Mouse (Mus musculus): ENCODE data around the gene Tead3. TPM values are rescaled to one million over a fixed set of nuclear protein-coding genes. Genes with fewer than 3 reads are reported as not detected.

Tead3 gene
- polyA plus RNA-seq, 1 experiment from 2014 or later: 8.7 TPM

- peak overlapping the region; percentile 90 for H3K4me2 ChIP-seq (replicated peaks; ENCODE audit: low read depth)
- H3K9ac ChIP-seq (ENCODE audit: low read length): peak overlapping the region; percentile 92; the same call in 1 of the 2 replicates
- 18% methylated on average over 2 of the region's 2 CpGs for WGBS
- no peak for DNase-seq (ENCODE audit: low spot score)
- peaks cover 15% of the 10 kb centered on the region for H3K36me3 ChIP-seq (ENCODE audit: control insufficient read depth, insufficient read depth, low read length)
- H3K27ac ChIP-seq (replicated peaks): 0 out of 2 replicates have a peak overlapping the region, but pooled peaks have one; percentile 98
- peak overlapping the region; percentile 73; the same call in 1 of the 2 replicates for H3K4me3 ChIP-seq (ENCODE audit: low read depth, low read length)
- ATAC-seq (ENCODE audit: low FRiP score, low TSS enrichment): no peak
- no peaks in the 10 kb centered on the region for H3K27me3 ChIP-seq (ENCODE audit: control insufficient read depth, insufficient read depth, low read length)
- no peaks in the 10 kb centered on the region for H3K9me3 ChIP-seq (ENCODE audit: control insufficient read depth, low read length)
- H3K4me1 ChIP-seq (replicated peaks; ENCODE audit: control insufficient read depth, insufficient read depth): peaks cover 6% of the 10 kb centered on the region; the same call in 1 of the 2 replicates
- TF ChIP-seq EP300 (optimal IDR thresholded peaks at IDR 0.05) (no peak), CTCF (IDR thresholded peaks at IDR 0.05; ENCODE audit: low read depth) (no peak)
These were observed 20.4 kb downstream of the Tead3 start for GRCm38 (mm10) chr17:28330232-28330546.

GRCm38 (mm10) chr17:28329503-28330231 is 20.9 kb downstream of the Tead3 start:
- DNase-seq (ENCODE audit: low spot score) (no peak), ATAC-seq (ENCODE audit: low FRiP score, low TSS enrichment) (no peak)
- Histone ChIP-seq H3K4me2 (replicated peaks; ENCODE audit: low read depth) (peak overlapping the region; percentile 90), H3K27ac (replicated peaks) (peak overlapping the region; percentile 98), H3K4me3 (ENCODE audit: low read depth, low read length) (peak overlapping the region; percentile 73), H3K4me1 (replicated peaks; ENCODE audit: control insufficient read depth, insufficient read depth) (peaks cover 6% of the 10 kb centered on the region; the same call in 1 of the 2 replicates), H3K9ac (ENCODE audit: low read length) (peak overlapping the region; percentile 92), H3K27me3 (ENCODE audit: control insufficient read depth, insufficient read depth, low read length) (no peaks in the 10 kb centered on the region), H3K9me3 (ENCODE audit: control insufficient read depth, low read length) (no peaks in the 10 kb centered on the region), H3K36me3 (ENCODE audit: control insufficient read depth, insufficient read depth, low read length) (peaks cover 10% of the 10 kb centered on the region)
- TF ChIP-seq CTCF (IDR thresholded peaks at IDR 0.05; ENCODE audit: low read depth): no peak
- no peak for TF ChIP-seq EP300 (optimal IDR thresholded peaks at IDR 0.05)
- 0% methylated on average over 4 of the region's 4 CpGs for WGBS

- TF ChIP-seq EP300 (optimal IDR thresholded peaks at IDR 0.05) (no peak), CTCF (IDR thresholded peaks at IDR 0.05; ENCODE audit: low read depth) (no peak)
- DNase-seq (ENCODE audit: low spot score) (peak; percentile 67), ATAC-seq (ENCODE audit: low FRiP score, low TSS enrichment) (peak; percentile 21)
- Histone ChIP-seq H3K4me2 (replicated peaks; ENCODE audit: low read depth) (peak overlapping the region; percentile 90), H3K9me3 (ENCODE audit: control insufficient read depth, low read length) (no peaks in the 10 kb centered on the region), H3K4me3 (ENCODE audit: low read depth, low read length) (peak overlapping the region; percentile 73), H3K9ac (ENCODE audit: low read length) (peak overlapping the region; percentile 92), H3K4me1 (replicated peaks; ENCODE audit: control insufficient read depth, insufficient read depth) (peaks cover 6% of the 10 kb centered on the region; the same call in 1 of the 2 replicates), H3K36me3 (ENCODE audit: control insufficient read depth, insufficient read depth, low read length) (peaks cover 10% of the 10 kb centered on the region), H3K27me3 (ENCODE audit: control insufficient read depth, insufficient read depth, low read length) (no peaks in the 10 kb centered on the region), H3K27ac (replicated peaks) (peak overlapping the region; percentile 98)
- 0% methylated on average over 25 of the region's 25 CpGs for WGBS
These were observed 21.7 kb downstream of the Tead3 start for GRCm38 (mm10) chr17:28328946-28329345.

- ATAC-seq (ENCODE audit: low FRiP score, low TSS enrichment) (peak; percentile 88), DNase-seq (ENCODE audit: low spot score) (peak; percentile 98)
- H3K27ac ChIP-seq (replicated peaks): peak within 1 kb of the TSS; percentile 98
- peak within 1 kb of the TSS; percentile 90 for H3K4me2 ChIP-seq (replicated peaks; ENCODE audit: low read depth)
- peak within 1 kb of the TSS; percentile 73 for H3K4me3 ChIP-seq (ENCODE audit: low read depth, low read length)
- peaks cover 6% of the 10 kb centered on the region; the same call in 1 of the 2 replicates for H3K4me1 ChIP-seq (replicated peaks; ENCODE audit: control insufficient read depth, insufficient read depth)
- TF ChIP-seq EP300 (optimal IDR thresholded peaks at IDR 0.05) (peak; percentile 99), CTCF (IDR thresholded peaks at IDR 0.05; ENCODE audit: low read depth) (peak; percentile 93)
- peaks cover 10% of the 10 kb centered on the region for H3K36me3 ChIP-seq (ENCODE audit: control insufficient read depth, insufficient read depth, low read length)
- H3K9me3 ChIP-seq (ENCODE audit: control insufficient read depth, low read length): no peaks in the 10 kb centered on the region
- no peaks in the 10 kb centered on the region for H3K27me3 ChIP-seq (ENCODE audit: control insufficient read depth, insufficient read depth, low read length)
- under 1% methylated on average over 63 of the region's 67 CpGs for WGBS
- H3K9ac ChIP-seq (ENCODE audit: low read length): peak within 1 kb of the TSS; percentile 92
These were observed 22.2 kb downstream of the Tead3 start, which contains the start of gene Rpl10a for GRCm38 (mm10) chr17:28328366-28328928. TSS of gene Rpl10a (plus strand) at chr17:28328471.

GRCm38 (mm10) chr17:28327673-28328325 is 22.8 kb downstream of the Tead3 start:
- WGBS: 7% methylated on average over 22 of the region's 22 CpGs
- Histone ChIP-seq H3K27ac (replicated peaks) (peak overlapping the region; percentile 98), H3K27me3 (ENCODE audit: control insufficient read depth, insufficient read depth, low read length) (no peaks in the 10 kb centered on the region), H3K4me3 (ENCODE audit: low read depth, low read length) (peak overlapping the region; percentile 73), H3K9me3 (ENCODE audit: control insufficient read depth, low read length) (no peaks in the 10 kb centered on the region), H3K4me1 (replicated peaks; ENCODE audit: control insufficient read depth, insufficient read depth) (peaks cover 6% of the 10 kb centered on the region; the same call in 1 of the 2 replicates), H3K4me2 (replicated peaks; ENCODE audit: low read depth) (peak overlapping the region; percentile 90), H3K9ac (ENCODE audit: low read length) (peak overlapping the region; percentile 55), H3K36me3 (ENCODE audit: control insufficient read depth, insufficient read depth, low read length) (peaks cover 10% of the 10 kb centered on the region)
- TF ChIP-seq EP300 (optimal IDR thresholded peaks at IDR 0.05) (no peak), CTCF (IDR thresholded peaks at IDR 0.05; ENCODE audit: low read depth) (no peak)
- DNase-seq (ENCODE audit: low spot score) (no peak), ATAC-seq (ENCODE audit: low FRiP score, low TSS enrichment) (peak; percentile 55)

All from stomach, postnatal 0 days (tissue).